Mouse (Mus musculus) gastrocnemius, adult 2 months (tissue): ENCODE data around the gene Cabcoco1. TPM values are rescaled to one million over a fixed set of nuclear protein-coding genes. Genes with fewer than 3 reads are reported as not detected.

Experiments used
- DNase-seq: peaks from one replicate; pipeline ENCODE4 v3.0.0; 2022
- H3K27ac ChIP-seq: fragments of 200-600 bp; 2 replicates; pipeline ENCODE4 v1.8.1; 2022; ENCODE audit warnings: mild to moderate bottlenecking
- H3K4me3 ChIP-seq: fragments of 200-600 bp; 2 replicates; pipeline ENCODE4 v1.8.1; 2022; ENCODE audit warnings: mild to moderate bottlenecking, moderate library complexity
- CTCF ChIP-seq: fragments of 200-600 bp; IDR thresholded peaks from 2 replicates; pipeline ENCODE4 v1.8.1; 2022; ENCODE audit warnings: antibody characterized with exemption, mild to moderate bottlenecking, moderate library complexity
- intact Hi-C: fragments of 180-260 bp; cut with DNase I; formaldehyde crosslinking; loops from one replicate; pipeline ENCODE4 v1.15.1; 2025
- total RNA-seq, 2 experiments: library from RNA; stranded (reverse); gene quantifications; 2 replicates each; pipeline ENCODE4 v1.2.3; 2021

Gene Cabcoco1
- total RNA-seq, 2 experiments from 2014 or later = 0.33 to 0.78 TPM

DNA sequence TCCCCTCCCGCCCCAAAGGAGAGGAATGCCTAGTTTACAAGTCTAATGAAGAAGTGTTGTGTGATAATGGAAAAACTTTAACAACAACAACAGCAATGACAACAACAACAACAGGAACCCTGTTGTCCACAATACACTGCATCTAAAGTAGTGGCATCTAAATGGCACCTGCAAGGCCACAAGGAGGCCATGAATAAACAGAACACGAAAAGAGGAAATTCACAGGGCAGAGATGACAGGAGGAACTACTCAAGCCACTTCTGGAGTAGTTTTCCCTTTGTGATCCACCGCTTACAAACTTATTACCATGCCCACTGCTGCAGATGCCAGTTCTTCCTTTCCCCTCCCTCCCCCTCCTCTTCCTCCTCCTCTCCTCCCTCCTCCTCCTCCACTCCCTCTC is 99.0 kb downstream of the Cabcoco1 start:
- intact Hi-C loops = loop anchor here (5.0 kb wide), 1 partner anchor 85 kb away; no protein-coding TSS in a partner anchor
- TF ChIP-seq CTCF = no peak
- H3K27ac ChIP-seq = peak overlapping the region; percentile 61; the same call in 1 of the 2 replicates

DNA sequence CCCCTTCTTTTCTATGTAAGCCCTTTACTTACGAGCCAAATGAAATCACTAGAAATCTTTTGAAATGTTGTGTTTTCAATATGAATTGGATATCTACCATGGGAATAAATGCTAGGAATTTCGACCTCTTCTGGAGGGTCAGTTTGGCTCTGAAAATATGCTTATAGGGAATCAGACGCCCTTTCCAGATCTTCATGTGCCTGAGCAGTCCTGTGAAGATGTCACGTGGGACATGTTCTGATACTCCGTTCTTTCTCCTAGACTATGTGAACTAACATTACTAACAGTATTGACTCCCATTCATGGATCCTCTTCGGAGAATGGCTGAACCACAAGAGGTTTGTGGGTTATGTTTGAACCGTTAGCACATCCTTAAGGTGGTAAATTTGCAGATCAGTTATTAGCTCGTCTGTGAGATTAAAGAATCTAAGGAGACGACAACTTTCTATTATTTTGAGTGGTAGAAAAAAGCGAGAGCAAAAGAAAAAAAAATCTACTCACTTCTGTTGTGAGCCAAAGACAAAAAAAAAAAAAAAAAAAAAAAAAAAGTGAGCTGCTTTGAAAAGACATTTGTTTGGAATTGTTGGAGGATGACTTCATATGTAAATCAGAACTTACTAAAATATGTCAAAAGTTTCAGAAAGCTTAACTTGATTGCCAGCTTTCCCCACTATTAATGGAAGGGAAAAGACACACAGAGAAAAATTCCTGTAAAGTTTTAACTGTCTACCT is 99.6 kb downstream of the Cabcoco1 start:
- Histone ChIP-seq H3K27ac (peak overlapping the region; percentile 61), H3K4me3 (no peak overlapping the region)
- no peak for DNase-seq
- intact Hi-C loops = loop anchor here (5.0 kb wide), 1 partner anchor 85 kb away; no protein-coding TSS in a partner anchor
- no peak for TF ChIP-seq CTCF

More for the DNA sequence above, 99.0 kb downstream of the Cabcoco1 start:
- no peak for DNase-seq
- H3K4me3 ChIP-seq = no peak overlapping the region

DNA sequence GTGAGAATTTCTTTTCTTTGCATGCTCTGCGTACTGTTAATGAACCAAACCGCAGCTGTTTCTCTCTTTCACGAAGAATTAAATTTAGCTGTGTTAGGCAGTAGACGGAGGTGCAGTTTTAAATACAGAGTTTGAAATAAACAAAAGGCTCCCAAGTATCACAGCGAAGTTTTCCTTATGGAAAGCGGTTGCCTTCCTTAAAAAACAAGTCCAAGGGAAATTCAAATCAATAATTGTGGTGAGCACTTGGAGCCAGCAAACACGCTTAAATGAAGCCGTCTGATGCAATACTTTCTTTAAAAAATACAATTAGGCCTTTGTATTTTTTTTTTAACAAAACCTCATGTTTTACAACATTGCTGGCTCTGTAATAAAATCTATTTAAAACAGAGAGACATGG is 101.2 kb downstream of the Cabcoco1 start:
- Histone ChIP-seq H3K27ac (no peak overlapping the region), H3K4me3 (no peak overlapping the region)
- intact Hi-C loops = loop anchor here (5.0 kb wide), 1 partner anchor 83 kb away; no protein-coding TSS in a partner anchor
- no peak for TF ChIP-seq CTCF
- DNase-seq = no peak

DNA sequence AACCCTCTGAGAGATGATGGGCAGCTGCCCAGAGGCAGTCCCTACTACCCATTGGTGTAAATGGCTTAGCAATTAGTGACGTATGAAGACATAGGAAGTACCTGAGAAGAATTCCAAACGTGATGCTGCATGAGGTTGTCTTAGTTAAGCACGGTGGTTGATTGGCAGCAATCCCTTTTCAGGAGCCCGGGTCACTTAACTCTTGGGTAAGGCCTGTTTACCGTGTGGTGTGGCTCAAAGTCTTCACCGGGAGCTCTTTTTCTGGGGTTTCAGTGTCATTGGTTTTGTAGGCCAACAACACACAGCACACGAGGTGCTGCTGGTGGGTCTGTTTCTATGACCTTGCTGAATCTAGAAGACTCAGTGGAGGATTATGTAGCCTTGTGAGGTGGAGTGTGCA is 105.9 kb downstream of the Cabcoco1 start:
- Histone ChIP-seq H3K27ac (no peak overlapping the region), H3K4me3 (no peak overlapping the region)
- DNase-seq = no peak
- intact Hi-C loops = no loop called here
- no peak for TF ChIP-seq CTCF

DNA sequence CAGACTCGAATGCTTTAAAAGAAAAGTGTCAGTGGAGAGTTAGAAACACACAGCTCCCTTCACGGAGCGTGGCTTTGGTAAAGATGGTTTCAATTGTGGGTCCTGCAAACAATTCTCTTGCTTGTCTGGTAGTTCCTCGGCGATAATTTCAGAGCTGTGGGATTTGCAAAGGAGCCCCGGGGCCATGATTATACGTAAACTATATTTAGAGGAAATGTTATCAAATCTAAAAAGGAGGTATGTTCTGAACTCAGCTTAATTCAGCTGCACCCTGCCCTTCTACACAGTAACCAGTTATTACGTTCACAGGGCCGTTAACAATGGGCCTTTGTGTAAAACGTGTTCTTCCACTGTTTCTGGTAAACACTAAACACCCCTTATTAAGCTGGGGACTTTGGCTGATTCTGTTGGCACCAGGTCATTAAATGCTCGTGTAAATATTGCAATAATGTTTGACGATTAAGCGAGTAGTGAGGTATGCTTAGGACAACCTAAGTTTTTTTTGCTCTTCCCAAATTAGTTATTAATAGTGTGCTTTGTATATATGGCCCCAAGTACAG is 106.6 kb downstream of the Cabcoco1 start:
- TF ChIP-seq CTCF = no peak
- Histone ChIP-seq H3K4me3 (no peak overlapping the region), H3K27ac (no peak overlapping the region)
- intact Hi-C loops = no loop called here
- no peak for DNase-seq

DNA sequence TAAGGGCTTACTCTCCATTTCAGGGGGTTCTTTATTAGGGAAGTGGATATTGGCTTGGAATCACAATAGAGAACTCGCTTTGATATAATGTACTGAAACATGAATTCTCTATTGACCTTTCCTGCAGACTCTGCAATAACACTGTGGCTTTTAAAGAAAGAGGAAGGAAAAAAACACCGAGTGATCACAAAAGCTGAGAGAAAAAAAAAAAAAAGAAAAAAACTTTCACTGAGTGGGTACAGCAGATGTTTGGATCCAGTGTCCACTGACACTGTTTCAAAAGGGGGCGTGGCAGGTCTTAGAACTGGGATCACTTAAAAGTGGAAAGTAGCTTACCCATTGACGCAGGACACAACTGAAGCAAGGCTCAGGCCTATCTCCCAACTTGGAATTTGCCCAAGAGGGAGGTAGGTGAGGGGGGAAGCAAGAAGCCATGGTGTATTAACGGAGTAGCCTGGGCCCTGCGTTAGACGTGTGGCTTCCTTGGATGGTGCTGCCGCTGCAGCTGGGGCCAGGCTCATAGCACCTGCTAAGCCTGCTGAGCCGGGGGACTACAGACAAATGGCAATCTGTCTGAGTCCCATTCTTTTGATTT is 107.6 kb downstream of the Cabcoco1 start:
- TF ChIP-seq CTCF = no peak
- intact Hi-C loops = no loop called here
- Histone ChIP-seq H3K4me3 (no peak overlapping the region), H3K27ac (no peak overlapping the region)
- no peak for DNase-seq

DNA sequence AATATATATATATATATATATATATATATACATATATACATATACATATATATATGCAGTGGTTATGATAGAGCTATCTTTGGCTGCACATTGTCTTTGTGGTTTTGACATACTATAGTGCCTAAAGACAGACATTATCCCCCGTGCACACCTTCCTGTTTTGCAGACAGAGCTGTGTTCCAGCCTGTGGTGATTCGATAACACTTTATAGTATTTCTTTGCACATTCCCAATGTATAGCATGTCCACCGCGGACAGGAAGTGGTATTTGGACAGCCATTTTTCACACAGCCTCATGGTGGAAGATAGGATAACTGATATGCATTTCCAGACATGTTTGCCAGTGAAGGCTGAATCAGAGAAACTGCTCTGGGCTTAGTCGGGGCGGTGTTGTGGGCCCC is 110.3 kb downstream of the Cabcoco1 start:
- no peak for DNase-seq
- no peak for TF ChIP-seq CTCF
- intact Hi-C loops = no loop called here
- Histone ChIP-seq H3K27ac (no peak overlapping the region), H3K4me3 (no peak overlapping the region)

DNA sequence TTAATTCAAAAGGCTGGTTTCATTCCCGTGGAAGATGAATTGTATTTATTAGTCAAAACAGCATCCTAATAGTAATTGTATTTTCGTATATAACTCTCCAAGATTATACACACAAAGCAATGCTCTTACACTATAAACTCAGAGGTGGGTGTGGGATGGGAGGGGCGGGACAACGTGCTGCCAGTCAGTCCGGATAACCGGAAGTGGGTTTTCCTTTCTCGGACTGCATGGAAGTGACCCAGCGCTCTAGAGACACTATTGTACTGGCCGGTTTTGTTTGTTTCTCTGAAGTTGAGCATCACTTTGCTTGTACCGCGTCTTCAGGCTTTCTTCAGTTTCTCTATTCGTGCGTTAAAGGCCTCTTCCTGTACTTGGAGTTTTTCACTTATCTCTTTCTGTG is 110.8 kb downstream of the Cabcoco1 start:
- Histone ChIP-seq H3K4me3 (no peak overlapping the region), H3K27ac (no peak overlapping the region)
- DNase-seq = no peak
- intact Hi-C loops = no loop called here
- TF ChIP-seq CTCF = no peak

DNA sequence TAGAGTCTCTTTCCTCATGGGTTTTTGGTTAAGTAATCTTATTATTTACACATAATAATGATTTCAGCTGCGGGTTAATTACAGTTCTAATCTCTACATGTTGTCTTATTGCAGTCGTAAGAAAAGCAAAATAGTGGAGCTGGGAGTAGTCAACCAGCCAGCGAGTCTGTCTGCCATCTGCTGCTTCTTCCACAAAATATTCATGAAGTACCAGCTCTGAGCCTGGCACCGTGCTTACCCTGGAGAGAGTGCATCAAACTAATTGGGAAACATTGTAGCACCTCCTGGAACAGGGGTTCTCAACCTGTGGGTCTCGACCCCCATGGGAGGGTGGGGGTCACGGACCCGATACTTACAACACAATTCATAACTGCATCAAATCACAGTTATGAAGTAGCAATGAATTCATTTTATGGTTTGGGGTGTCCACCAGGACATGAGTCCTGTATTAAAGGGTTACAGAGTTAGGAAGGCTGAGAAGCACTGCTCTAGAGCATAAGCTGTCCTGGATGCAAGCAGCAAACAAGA is 121.2 kb downstream of the Cabcoco1 start:
- intact Hi-C loops = no loop called here
- no peak overlapping the region for H3K4me3 ChIP-seq
- TF ChIP-seq CTCF = no peak

DNA sequence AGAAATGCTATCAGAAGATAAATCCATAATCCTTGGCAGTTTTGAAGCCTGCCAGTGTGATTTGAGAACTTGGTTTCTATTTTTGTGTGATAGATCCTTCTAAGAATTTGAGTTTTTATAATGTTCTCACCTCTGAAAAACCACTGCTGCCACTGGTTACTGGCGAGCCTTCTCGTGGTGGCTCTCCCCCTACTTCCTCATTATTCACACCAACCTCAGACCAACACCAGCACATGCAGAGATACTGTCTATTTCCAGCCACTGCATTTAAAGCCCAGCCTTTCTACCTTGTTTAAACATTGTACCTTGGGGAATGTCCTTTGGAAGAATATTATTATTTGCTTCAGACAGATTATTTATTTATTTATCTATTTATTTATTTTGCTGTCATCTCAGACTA is 121.8 kb downstream of the Cabcoco1 start:
- Histone ChIP-seq H3K4me3 (no peak overlapping the region), H3K27ac (no peak overlapping the region)
- intact Hi-C loops = no loop called here
- TF ChIP-seq CTCF = no peak
- DNase-seq = no peak

More for the DNA sequence above, 121.2 kb downstream of the Cabcoco1 start:
- no peak for DNase-seq
- no peak overlapping the region for H3K27ac ChIP-seq

DNA sequence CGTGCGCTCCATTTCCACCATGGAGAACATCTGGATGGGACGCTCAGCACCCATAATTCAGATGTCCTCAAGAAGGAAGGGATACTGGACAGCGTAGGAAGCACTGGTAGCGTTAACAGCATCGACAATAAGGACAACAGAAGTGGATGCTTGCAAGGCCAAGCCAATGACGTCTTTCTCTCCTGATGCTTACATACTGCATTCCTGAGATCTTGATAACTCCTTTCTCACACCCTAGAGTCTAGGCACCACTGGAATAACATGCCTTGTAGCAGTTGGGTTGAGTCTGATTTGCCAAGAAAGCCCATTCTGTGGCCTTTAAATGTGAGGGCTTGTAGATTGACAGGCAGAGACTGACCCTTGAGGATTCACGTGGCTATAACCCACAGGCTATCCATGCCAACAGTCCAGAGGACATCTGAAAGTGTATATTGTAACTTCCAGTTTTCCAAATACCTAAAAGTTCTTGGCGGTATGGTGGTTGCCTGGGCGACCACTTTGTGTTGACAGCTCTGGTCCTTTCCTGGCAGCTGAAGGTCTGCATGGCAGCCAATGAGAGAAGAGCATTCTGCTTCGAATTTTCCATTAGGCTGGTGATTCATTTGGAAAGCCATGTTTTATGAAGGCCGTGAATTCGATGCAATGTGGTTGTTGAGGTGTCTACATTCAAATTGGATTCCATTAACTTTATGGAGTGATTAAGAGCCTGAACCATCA is 124.5 kb downstream of the Cabcoco1 start:
- no peak for TF ChIP-seq CTCF
- intact Hi-C loops = no loop called here

DNA sequence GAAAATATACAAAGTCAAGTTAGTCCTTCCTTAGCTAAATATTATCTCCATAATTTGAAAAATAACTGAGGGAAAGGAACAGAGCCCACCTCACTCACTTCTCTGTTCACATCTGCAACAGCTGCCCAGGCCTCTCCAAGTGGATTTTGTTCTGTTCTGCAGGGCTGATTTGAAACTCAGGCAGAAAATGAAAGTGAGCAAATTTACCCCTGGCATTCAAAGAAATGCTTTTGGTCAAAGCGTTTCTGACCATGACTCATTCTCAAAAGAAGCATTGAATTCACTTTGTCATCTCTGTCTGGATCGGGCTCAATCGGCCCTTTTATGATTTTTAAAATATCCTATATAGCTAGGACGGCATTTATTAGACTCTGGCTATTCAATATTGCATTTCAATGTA is 135.8 kb downstream of the Cabcoco1 start:
- intact Hi-C loops = no loop called here
- no peak for TF ChIP-seq CTCF
- H3K4me3 ChIP-seq = no peak overlapping the region
- H3K27ac ChIP-seq = no peak overlapping the region
- DNase-seq = no peak

More for the DNA sequence above, 124.5 kb downstream of the Cabcoco1 start:
- Histone ChIP-seq H3K4me3 (no peak overlapping the region), H3K27ac (no peak overlapping the region)
- no peak for DNase-seq
